Mouse (Mus musculus) large intestine, adult 2 months (tissue): ENCODE measurements around the gene Lbhd2. TPM values are rescaled to one million over a fixed set of nuclear protein-coding genes. Genes with fewer than 3 reads are reported as not detected.

Experiments
- DNase-seq: peaks from one replicate; pipeline ENCODE4 v3.0.0-alpha.2; 2012; ENCODE audit warnings: low read depth, low spot score
- WGBS: fragments of 180-500 bp; shearing (Covaris S2); methylation state at CpG from one replicate; pipeline ENCODE4 v1.1.7; 2018; 5-methylcytosine and 5-hydroxymethylcytosine counted together
- polyA plus RNA-seq: library from polyadenylated mRNA; depleted of rRNA; stranded (reverse); fragments of >200 nt; gene quantifications from 2 replicates; pipeline ENCODE4 v1.2.3, GENCODE M21; 2012

The Lbhd2 gene
- polyA plus RNA-seq, 1 experiment: 1.5 TPM

DNA sequence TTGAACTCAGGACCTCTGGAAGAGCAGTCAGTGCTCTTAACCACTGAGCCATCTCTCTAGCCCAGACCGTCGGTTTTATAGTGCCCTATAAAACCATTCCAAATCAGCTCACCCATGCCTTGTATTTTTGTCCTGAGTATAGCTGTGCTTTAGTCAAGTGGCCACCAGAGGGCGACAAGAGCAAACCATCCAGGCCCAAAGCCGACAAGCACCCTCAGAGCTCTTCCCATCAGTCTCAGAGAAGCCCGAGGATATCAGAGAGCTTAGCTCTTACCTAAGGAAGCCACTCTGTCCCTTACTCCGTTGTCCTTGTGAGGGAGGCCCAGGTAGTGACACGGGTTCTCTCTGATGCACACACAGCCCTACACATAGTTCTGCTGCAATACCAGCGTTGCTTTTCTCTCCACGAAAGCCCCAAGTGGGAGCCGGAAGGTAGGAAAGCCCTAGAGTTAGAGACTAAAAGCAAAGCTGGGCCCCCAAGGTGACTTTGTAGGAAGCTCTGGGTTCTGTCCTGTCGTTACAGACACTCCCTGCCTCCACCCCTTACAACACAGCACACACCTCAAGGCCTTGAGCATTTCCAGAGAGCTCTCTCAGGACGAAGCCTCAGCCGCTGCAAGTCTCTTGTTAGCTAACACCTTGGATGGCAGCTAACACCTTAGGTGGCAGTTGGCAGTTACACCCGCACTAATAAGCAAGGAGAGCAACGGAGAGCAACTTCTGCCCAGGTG lies 5.0 kb upstream of the Lbhd2 start:
- WGBS: 30% methylated on average over 15 of the region's 15 CpGs
- DNase-seq: peak; percentile 87

- no peak for DNase-seq
- 46% methylated on average over 10 of the region's 10 CpGs for WGBS
Observed at GRCm38 (mm10) chr12:111404880-111405279, 1.7 kb upstream of the Lbhd2 start.

DNA sequence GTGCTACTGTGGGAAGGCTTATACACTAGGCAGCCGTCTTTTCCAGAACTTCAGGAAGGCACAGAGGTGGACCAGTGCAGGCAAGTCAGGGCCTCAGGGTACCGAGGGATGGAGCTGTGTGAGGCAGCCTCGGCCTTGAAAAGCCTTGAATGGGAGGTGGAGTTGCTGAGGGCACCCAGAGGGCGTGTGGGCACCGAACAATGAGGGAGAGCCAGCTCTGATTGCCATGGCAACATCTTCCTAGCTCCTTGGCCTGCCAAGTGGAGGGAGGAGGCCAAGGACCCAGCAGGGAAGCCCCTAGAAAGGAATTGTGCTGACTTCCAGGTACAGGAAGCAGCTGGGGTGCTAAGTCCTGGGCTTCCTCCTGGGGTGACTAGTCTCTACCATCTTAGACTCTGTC lies 3.0 kb downstream of the Lbhd2 start:
- no peak for DNase-seq
- WGBS: 35% methylated on average over 5 of the region's 5 CpGs

DNA sequence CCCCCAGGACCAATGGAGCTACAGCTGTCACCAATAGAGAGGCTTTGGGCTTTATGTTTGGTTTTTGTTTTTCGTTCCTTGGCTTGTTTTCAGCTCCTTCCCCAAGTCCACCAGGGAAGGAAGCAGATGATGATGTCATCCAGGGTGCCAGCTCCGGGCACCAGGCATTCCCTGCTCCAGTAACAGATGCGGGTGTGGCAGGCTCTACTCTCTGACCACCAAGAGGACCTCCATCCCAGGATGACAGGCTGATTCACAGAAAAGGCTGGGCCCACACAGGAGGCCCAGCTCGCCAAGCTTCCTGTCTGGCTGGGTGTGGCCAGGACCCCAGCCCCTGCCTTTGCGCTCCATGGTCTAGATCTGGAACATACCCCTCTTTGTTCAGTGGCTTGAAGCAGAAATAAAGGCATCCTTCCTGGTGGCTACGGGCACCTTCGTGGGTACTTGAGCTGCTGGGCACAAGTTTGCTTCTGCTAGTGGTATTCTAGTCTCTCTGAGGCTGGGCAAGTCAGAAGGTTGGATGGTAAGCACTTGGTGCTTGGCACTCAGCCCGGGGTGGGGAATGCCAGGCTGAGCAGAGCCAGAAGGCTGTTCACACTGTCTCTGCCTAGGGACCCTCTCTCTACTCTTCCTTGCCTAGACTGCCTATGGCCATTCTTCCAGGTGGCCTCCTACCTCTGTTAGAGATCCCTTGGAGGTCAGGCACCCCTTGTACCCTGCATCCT lies 5.2 kb downstream of the Lbhd2 start:
- no peak for DNase-seq
- 65% methylated on average over 8 of the region's 8 CpGs for WGBS

DNA sequence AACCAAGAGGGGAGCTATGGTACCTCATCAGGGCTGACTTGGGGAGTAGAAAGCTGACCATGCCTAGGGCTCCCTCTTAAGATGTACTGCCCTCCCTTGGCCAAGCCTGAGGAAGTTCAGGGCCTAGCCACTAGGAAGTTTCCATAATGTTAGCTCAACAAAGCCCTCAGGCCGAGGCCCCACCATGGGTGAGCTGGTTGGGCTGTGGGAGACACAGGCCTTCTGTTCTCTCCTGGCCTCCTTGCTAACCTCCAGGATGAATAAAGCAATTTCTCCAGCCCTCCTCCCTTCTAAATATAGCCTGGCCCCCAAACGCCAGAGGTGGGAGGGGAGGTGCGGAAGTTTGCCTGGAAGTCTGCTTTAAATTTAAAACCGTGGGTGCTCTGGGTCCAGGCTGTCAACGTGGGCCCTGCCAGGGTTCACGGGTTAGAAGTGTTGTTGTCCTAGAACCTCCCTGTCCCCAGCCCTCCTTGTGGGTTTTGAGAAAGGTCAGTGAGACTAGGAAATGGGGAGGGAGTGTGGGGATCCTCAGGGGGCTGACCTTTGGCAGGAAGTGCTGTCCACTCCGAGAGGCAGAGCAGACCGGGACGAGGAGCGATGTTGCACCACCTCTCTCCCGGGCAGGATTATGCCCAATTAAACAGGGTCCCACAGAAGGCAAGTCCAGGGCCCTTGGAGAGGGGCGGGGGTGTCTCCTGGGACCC lies 6.1 kb downstream of the Lbhd2 start:
- WGBS: 39% methylated on average over 12 of the region's 12 CpGs
- no peak for DNase-seq

GRCm38 (mm10) chr12:111413300-111413699 lies 6.7 kb downstream of the Lbhd2 start:
- DNase-seq: no peak
- 2% methylated on average over 21 of the region's 21 CpGs for WGBS

DNA sequence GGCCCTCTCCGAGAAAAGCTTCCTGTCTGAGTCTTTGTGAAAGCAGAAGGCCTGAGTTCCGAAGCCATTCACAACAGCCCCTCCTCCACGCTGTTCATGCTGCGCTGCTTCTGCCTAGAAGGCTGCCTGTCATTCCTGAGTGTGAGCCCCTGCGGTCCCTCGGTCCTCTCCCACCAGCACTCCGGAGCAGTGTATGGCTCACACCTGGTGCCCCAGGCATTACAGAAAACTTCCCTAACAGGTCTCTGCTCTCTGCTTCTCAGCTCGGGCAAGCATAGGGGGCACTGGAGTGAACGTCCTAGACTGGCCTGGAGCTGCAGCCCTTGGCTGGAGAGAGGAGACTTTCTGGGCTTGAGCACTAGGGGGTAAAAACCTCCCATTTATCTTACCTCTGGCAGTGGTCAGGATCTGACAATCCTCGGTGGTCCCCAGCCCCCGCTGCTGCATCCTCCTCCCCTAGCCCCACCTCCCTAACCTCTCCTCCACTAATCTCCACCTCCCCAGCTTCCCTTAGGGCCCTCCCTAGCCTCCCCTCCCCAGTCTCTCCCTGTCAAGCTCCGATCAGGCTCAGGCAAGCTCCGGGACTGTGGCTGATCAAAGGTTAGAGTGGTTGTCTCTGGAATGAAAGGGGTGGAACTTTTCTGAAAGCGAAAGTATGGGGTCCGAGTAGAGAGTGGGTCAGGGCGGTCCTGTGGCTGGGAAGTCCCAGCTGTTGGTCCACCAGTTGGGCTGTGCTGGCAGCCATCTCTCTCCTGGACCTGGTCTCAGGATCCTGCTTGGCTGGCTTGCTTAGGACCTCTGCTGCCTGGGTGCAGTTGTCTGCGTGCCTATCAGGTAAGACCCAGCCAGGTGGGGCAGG lies 10.5 kb downstream of the Lbhd2 start, which contains the start of gene Exoc3l4:
Gene Exoc3l4, plus strand, starts transcription at position 97 of the 859 bp plus-strand sequence.
- no peak for DNase-seq

GRCm38 (mm10) chr12:111419918-111420317 lies 13.3 kb downstream of the Lbhd2 start:
- no peak for DNase-seq
- WGBS: 82% methylated on average over 5 of the region's 5 CpGs

More for the DNA sequence above, 10.5 kb downstream of the Lbhd2 start, which contains the start of gene Exoc3l4:
- 6% methylated on average over 17 of the region's 17 CpGs for WGBS

- no peak for DNase-seq
- 37% methylated on average over 7 of the region's 7 CpGs for WGBS
Observed at GRCm38 (mm10) chr12:111420946-111421709, 14.5 kb downstream of the Lbhd2 start.

DNA sequence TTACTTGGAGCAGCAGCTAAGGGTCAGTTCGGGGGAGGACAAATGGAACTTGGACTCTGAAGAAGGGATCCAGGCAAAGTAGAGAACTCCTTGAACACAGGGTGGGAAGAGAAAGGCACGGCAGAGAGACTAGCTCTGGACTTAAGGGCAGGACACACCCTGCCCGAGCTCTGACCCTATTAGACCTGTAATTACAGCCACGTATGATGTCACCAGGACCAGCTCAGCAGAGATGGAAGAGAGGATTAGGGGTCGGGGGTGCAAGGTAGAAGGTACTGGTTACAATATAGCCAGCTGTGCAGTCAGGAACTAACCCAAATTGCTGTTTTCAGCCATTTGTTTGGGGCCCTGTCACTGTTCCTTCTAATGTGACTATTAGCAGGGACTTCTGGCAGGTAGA lies 16.2 kb downstream of the Lbhd2 start:
- no peak for DNase-seq
- 40% methylated on average over 5 of the region's 5 CpGs for WGBS

- 23% methylated on average over 43 of the region's 43 CpGs for WGBS
Observed at GRCm38 (mm10) chr12:111423570-111424129, 17.0 kb downstream of the Lbhd2 start.

DNA sequence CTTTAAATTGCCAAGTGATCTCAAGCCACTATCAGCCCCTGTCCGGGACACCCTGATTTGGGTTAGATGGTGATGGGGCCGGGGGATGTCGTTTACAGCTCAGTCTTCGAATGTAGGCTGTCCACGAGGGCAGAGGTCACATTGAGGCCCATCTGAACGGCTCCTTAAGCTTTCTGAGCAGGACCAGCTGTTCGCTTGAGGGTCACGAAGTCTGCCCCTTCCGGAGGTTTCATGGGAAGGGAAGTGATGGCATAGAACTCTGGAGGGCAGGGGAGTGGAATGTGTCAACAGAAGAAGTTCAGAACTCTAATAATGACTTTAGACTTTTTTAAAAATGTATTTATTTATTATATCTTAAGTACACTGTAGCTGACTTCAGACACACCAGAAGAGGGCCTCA lies 17.9 kb downstream of the Lbhd2 start:
- DNase-seq: no peak
- 30% methylated on average over 9 of the region's 9 CpGs for WGBS

More at GRCm38 (mm10) chr12:111423570-111424129, 17.0 kb downstream of the Lbhd2 start:
- no peak for DNase-seq

GRCm38 (mm10) chr12:111425258-111425657 lies 18.6 kb downstream of the Lbhd2 start:
- WGBS: 2% methylated on average over 15 of the region's 15 CpGs
- DNase-seq: no peak

DNA sequence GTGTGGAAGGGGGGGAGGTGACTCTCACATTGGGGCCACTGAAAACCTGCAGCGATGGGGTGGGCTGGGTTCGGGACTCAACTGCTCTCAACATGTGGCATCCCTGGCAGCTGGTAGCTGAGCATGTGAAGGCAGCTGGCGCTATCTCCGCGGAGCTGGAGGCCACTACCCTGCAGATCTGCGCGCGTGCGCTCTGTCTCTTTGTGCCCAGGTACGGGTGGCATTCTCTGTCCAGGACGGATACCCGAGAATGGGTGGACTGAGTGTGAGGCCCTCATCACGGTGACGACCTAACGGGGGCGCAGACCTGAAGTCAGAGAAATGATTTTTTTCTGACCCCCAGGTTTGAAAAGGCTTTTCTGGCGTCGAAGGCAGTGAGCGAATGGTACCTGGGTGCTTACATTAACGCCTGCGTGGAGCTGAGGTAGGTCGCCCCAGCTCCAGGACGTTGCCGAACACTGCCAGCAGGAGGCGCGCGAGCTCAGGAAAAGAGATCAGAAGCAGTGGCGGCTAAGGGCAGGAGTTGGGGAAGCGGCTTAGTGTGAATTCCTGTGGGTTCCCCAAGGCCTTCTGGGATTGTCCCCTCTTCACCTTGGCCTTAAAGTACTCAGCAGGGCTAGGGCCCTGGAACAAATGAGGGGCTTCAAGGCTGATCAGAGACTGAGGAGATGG lies 19.3 kb downstream of the Lbhd2 start:
- DNase-seq: no peak
- 19% methylated on average over 29 of the region's 29 CpGs for WGBS

- 25% methylated on average over 12 of the region's 12 CpGs for WGBS
- DNase-seq: peak; percentile 60
Observed at GRCm38 (mm10) chr12:111427438-111428113, 21.0 kb downstream of the Lbhd2 start.

- 25% methylated on average over 8 of the region's 8 CpGs for WGBS
- DNase-seq: no peak
Observed at GRCm38 (mm10) chr12:111428364-111428763, 21.8 kb downstream of the Lbhd2 start.
